Mouse (Mus musculus) adrenal gland, adult (tissue): ENCODE measurements at regions not wholly inside any gene's neighbourhood (a gene's known extent, or its start where the extent isn't known, plus 50 kb on each side); places are given as distances from the start of the nearest gene placed in this dataset.
"Not testable (repeated sequence)": the region's sequence is repeated elsewhere in the genome, so short reads cannot be mapped to it uniquely, and the experiment has no call there.

Source experiments
- DNase-seq, 2 experiments: peaks; one replicate each; pipeline ENCODE4 v3.0.0; 2022 to 2023; ENCODE audit warnings: low spot score in 1 of 2; ENCODE audit not compliant: inconsistent age in 2 of 2

DNA sequence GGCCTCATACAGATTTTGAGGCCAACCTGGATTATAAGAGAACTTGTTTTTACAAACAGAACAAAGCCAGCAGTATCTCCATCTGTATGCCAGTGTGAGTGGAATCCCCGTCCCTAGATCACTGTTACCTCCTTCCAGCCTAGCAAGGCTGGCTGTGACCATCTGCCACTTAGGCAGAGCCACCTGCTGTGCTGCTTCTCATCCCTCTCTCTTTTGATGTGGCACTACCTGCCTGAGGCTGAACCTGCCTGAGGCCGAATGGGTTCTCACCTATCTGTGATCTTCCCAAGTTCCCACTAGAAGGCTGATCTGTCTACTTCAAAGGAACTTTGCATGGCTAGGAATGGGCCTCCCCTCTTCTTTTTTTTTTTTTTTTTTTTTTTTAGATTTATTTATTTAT is 55.4 kb upstream of the Trim24 start:
- not testable (repeated sequence) for DNase-seq
